Mouse (Mus musculus): ENCODE measurements around the gene Wfdc13. TPM values are rescaled to one million over a fixed set of nuclear protein-coding genes. Genes with fewer than 3 reads are reported as not detected.

The Wfdc13 gene
- 4.2 and 5.5 TPM in 2 replicates for polyA plus RNA-seq (2015; fragmentation: Nextera tagmentation; extraction: Ambion mirVana)

- no peak within 1 kb of the TSS for H3K9ac ChIP-seq (ENCODE audit: low read length)
- H3K9me3 ChIP-seq (replicated peaks; ENCODE audit: control insufficient read depth, low read length) = no peaks in the 10 kb centered on the region
- H3K4me2 ChIP-seq (ENCODE audit: low read depth, low read length) = peak within 1 kb of the TSS; percentile 31
- ATAC-seq (ENCODE audit: insufficient read depth, low FRiP score) = peak; percentile 29; the same call in 1 of the 2 replicates
- WGBS = 49% methylated on average over 3 of the region's 3 CpGs
- H3K4me3 ChIP-seq (replicated peaks; ENCODE audit: low read length) = peak within 1 kb of the TSS; percentile 22
- no peaks in the 10 kb centered on the region for H3K4me1 ChIP-seq (ENCODE audit: control insufficient read depth, insufficient read depth, low read length)
- H3K36me3 ChIP-seq (ENCODE audit: control insufficient read depth, insufficient read depth, low read length) = no peaks in the 10 kb centered on the region
- peak within 1 kb of the TSS; percentile 29; the same call in 1 of the 2 replicates for H3K27ac ChIP-seq (ENCODE audit: low read length)
- H3K27me3 ChIP-seq (ENCODE audit: control insufficient read depth, insufficient read depth, low read length) = no peaks in the 10 kb centered on the region
These were observed at the start of gene Wfdc13 for GRCm38 (mm10) chr2:164684807-164685206. Gene Wfdc13 (plus strand): TSS chr2:164685107.

- H3K27me3 ChIP-seq (ENCODE audit: control insufficient read depth, insufficient read depth, low read length) = no peaks in the 10 kb centered on the region
- H3K4me1 ChIP-seq (ENCODE audit: control insufficient read depth, insufficient read depth, low read length) = no peaks in the 10 kb centered on the region
- no peak overlapping the region for H3K4me2 ChIP-seq (ENCODE audit: low read depth, low read length)
- ATAC-seq (ENCODE audit: insufficient read depth, low FRiP score) = no peak
- no peak overlapping the region for H3K9ac ChIP-seq (ENCODE audit: low read length)
- H3K4me3 ChIP-seq (replicated peaks; ENCODE audit: low read length) = no peak overlapping the region
- no peaks in the 10 kb centered on the region for H3K9me3 ChIP-seq (replicated peaks; ENCODE audit: control insufficient read depth, low read length)
- no peak overlapping the region for H3K27ac ChIP-seq (ENCODE audit: low read length)
- no peaks in the 10 kb centered on the region for H3K36me3 ChIP-seq (ENCODE audit: control insufficient read depth, insufficient read depth, low read length)
- 76% methylated on average over 9 of the region's 9 CpGs for WGBS
These were observed 49.6 kb upstream of the Wfdc13 start for GRCm38 (mm10) chr2:164635266-164635665.

GRCm38 (mm10) chr2:164638696-164639095 lies 46.2 kb upstream of the Wfdc13 start, which contains the start of gene Wfdc16:
Gene Wfdc16 (minus strand): TSS chr2:164638796.
- Histone ChIP-seq H3K9me3 (replicated peaks; ENCODE audit: control insufficient read depth, low read length) (no peaks in the 10 kb centered on the region), H3K27me3 (ENCODE audit: control insufficient read depth, insufficient read depth, low read length) (no peaks in the 10 kb centered on the region), H3K36me3 (ENCODE audit: control insufficient read depth, insufficient read depth, low read length) (no peaks in the 10 kb centered on the region), H3K4me3 (replicated peaks; ENCODE audit: low read length) (no peak within 1 kb of the TSS), H3K4me2 (ENCODE audit: low read depth, low read length) (no peak within 1 kb of the TSS), H3K27ac (ENCODE audit: low read length) (no peak within 1 kb of the TSS), H3K9ac (ENCODE audit: low read length) (no peak within 1 kb of the TSS), H3K4me1 (ENCODE audit: control insufficient read depth, insufficient read depth, low read length) (no peaks in the 10 kb centered on the region)
- 81% methylated on average over 3 of the region's 3 CpGs for WGBS
- no peak for ATAC-seq (ENCODE audit: insufficient read depth, low FRiP score)

- Histone ChIP-seq H3K9me3 (replicated peaks; ENCODE audit: control insufficient read depth, low read length) (no peaks in the 10 kb centered on the region), H3K4me1 (ENCODE audit: control insufficient read depth, insufficient read depth, low read length) (no peaks in the 10 kb centered on the region), H3K4me2 (ENCODE audit: low read depth, low read length) (no peak overlapping the region), H3K27ac (ENCODE audit: low read length) (no peak overlapping the region), H3K36me3 (ENCODE audit: control insufficient read depth, insufficient read depth, low read length) (no peaks in the 10 kb centered on the region), H3K4me3 (replicated peaks; ENCODE audit: low read length) (no peak overlapping the region), H3K27me3 (ENCODE audit: control insufficient read depth, insufficient read depth, low read length) (no peaks in the 10 kb centered on the region), H3K9ac (ENCODE audit: low read length) (no peak overlapping the region)
- no peak for ATAC-seq (ENCODE audit: insufficient read depth, low FRiP score)
- 69% methylated on average over 7 of the region's 7 CpGs for WGBS
These were observed 43.8 kb upstream of the Wfdc13 start for GRCm38 (mm10) chr2:164641129-164641528.

GRCm38 (mm10) chr2:164641881-164642673 lies 42.8 kb upstream of the Wfdc13 start:
- Histone ChIP-seq H3K9me3 (replicated peaks; ENCODE audit: control insufficient read depth, low read length) (no peaks in the 10 kb centered on the region), H3K9ac (ENCODE audit: low read length) (no peak overlapping the region), H3K27ac (ENCODE audit: low read length) (no peak overlapping the region), H3K4me1 (ENCODE audit: control insufficient read depth, insufficient read depth, low read length) (no peaks in the 10 kb centered on the region), H3K27me3 (ENCODE audit: control insufficient read depth, insufficient read depth, low read length) (no peaks in the 10 kb centered on the region), H3K4me3 (replicated peaks; ENCODE audit: low read length) (no peak overlapping the region), H3K36me3 (ENCODE audit: control insufficient read depth, insufficient read depth, low read length) (no peaks in the 10 kb centered on the region), H3K4me2 (ENCODE audit: low read depth, low read length) (no peak overlapping the region)
- no peak for ATAC-seq (ENCODE audit: insufficient read depth, low FRiP score)
- 75% methylated on average over 13 of the region's 13 CpGs for WGBS

GRCm38 (mm10) chr2:164655858-164656257 lies 29.0 kb upstream of the Wfdc13 start, which contains the start of gene Wfdc10:
Gene Wfdc10 (plus strand): TSS chr2:164656046.
- Histone ChIP-seq H3K4me2 (ENCODE audit: low read depth, low read length) (no peak within 1 kb of the TSS), H3K36me3 (ENCODE audit: control insufficient read depth, insufficient read depth, low read length) (no peaks in the 10 kb centered on the region), H3K9ac (ENCODE audit: low read length) (no peak within 1 kb of the TSS), H3K4me1 (ENCODE audit: control insufficient read depth, insufficient read depth, low read length) (no peaks in the 10 kb centered on the region), H3K4me3 (replicated peaks; ENCODE audit: low read length) (no peak within 1 kb of the TSS), H3K27me3 (ENCODE audit: control insufficient read depth, insufficient read depth, low read length) (0 out of 2 replicates have a peak, but pooled peaks cover 2% of the 10 kb centered on the region), H3K27ac (ENCODE audit: low read length) (no peak within 1 kb of the TSS), H3K9me3 (replicated peaks; ENCODE audit: control insufficient read depth, low read length) (no peaks in the 10 kb centered on the region)
- WGBS = 11% methylated on average over 11 of the region's 11 CpGs
- ATAC-seq (ENCODE audit: insufficient read depth, low FRiP score) = no peak

GRCm38 (mm10) chr2:164656483-164656882 lies 28.4 kb upstream of the Wfdc13 start, which contains the start of gene Wfdc9:
Gene Wfdc9 (minus strand): TSS chr2:164656583.
- no peak for ATAC-seq (ENCODE audit: insufficient read depth, low FRiP score)
- Histone ChIP-seq H3K9ac (ENCODE audit: low read length) (no peak within 1 kb of the TSS), H3K36me3 (ENCODE audit: control insufficient read depth, insufficient read depth, low read length) (no peaks in the 10 kb centered on the region), H3K9me3 (replicated peaks; ENCODE audit: control insufficient read depth, low read length) (no peaks in the 10 kb centered on the region), H3K4me1 (ENCODE audit: control insufficient read depth, insufficient read depth, low read length) (no peaks in the 10 kb centered on the region), H3K4me2 (ENCODE audit: low read depth, low read length) (no peak within 1 kb of the TSS), H3K4me3 (replicated peaks; ENCODE audit: low read length) (no peak within 1 kb of the TSS), H3K27me3 (ENCODE audit: control insufficient read depth, insufficient read depth, low read length) (0 out of 2 replicates have a peak, but pooled peaks cover 2% of the 10 kb centered on the region), H3K27ac (ENCODE audit: low read length) (no peak within 1 kb of the TSS)
- 80% methylated on average over 9 of the region's 9 CpGs for WGBS

- Histone ChIP-seq H3K27ac (ENCODE audit: low read length) (no peak overlapping the region), H3K4me3 (replicated peaks; ENCODE audit: low read length) (no peak overlapping the region), H3K4me1 (ENCODE audit: control insufficient read depth, insufficient read depth, low read length) (no peaks in the 10 kb centered on the region), H3K36me3 (ENCODE audit: control insufficient read depth, insufficient read depth, low read length) (no peaks in the 10 kb centered on the region), H3K4me2 (ENCODE audit: low read depth, low read length) (no peak overlapping the region), H3K9me3 (replicated peaks; ENCODE audit: control insufficient read depth, low read length) (no peaks in the 10 kb centered on the region), H3K9ac (ENCODE audit: low read length) (no peak overlapping the region), H3K27me3 (ENCODE audit: control insufficient read depth, insufficient read depth, low read length) (no peaks in the 10 kb centered on the region)
- WGBS = 87% methylated on average over 7 of the region's 7 CpGs
- ATAC-seq (ENCODE audit: insufficient read depth, low FRiP score) = no peak
These were observed 20.1 kb upstream of the Wfdc13 start for GRCm38 (mm10) chr2:164664851-164665250.

GRCm38 (mm10) chr2:164670261-164670660 lies 14.6 kb upstream of the Wfdc13 start:
- 81% methylated on average over 5 of the region's 5 CpGs for WGBS
- Histone ChIP-seq H3K4me3 (replicated peaks; ENCODE audit: low read length) (no peak overlapping the region), H3K4me2 (ENCODE audit: low read depth, low read length) (no peak overlapping the region), H3K9me3 (replicated peaks; ENCODE audit: control insufficient read depth, low read length) (0 out of 2 replicates have a peak, but pooled peaks cover 3% of the 10 kb centered on the region), H3K27ac (ENCODE audit: low read length) (no peak overlapping the region), H3K4me1 (ENCODE audit: control insufficient read depth, insufficient read depth, low read length) (no peaks in the 10 kb centered on the region), H3K36me3 (ENCODE audit: control insufficient read depth, insufficient read depth, low read length) (no peaks in the 10 kb centered on the region), H3K9ac (ENCODE audit: low read length) (no peak overlapping the region), H3K27me3 (ENCODE audit: control insufficient read depth, insufficient read depth, low read length) (no peaks in the 10 kb centered on the region)
- ATAC-seq (ENCODE audit: insufficient read depth, low FRiP score) = no peak
